Mouse (Mus musculus) cortical plate, adult 2 months (tissue): ENCODE measurements around the gene Tdrd5.

Experiments used
- CTCF ChIP-seq: fragments of 200-500 bp; IDR thresholded peaks from 2 replicates; pipeline ENCODE4 v1.5.1; 2011; ENCODE audit warnings: mild to moderate bottlenecking, control low read depth, low read length; ENCODE audit not compliant: insufficient read depth; ENCODE audit errors: extremely low read depth
- POLR2A ChIP-seq: fragments of 200-500 bp; IDR thresholded peaks from 2 replicates; pipeline ENCODE4 v1.6.1; 2011; ENCODE audit warnings: mild to moderate bottlenecking, low read length, control low read depth; ENCODE audit not compliant: insufficient read depth; ENCODE audit errors: extremely low read depth

GRCm38 (mm10) chr1:156216249-156216648 is 87.2 kb downstream of the Tdrd5 start:
- TF ChIP-seq CTCF (no peak), POLR2A (no peak)
